Mouse (Mus musculus) MEL (cell line): Measurements from ENCODE around the gene Amacr. TPM values are rescaled to one million over a fixed set of nuclear protein-coding genes. Genes with fewer than 3 reads are reported as not detected.

Source experiments
- DNase-seq: peaks from one replicate; pipeline ENCODE4 v3.0.0; 2011; ENCODE audit warnings: low read depth, low spot score
- H3K27ac ChIP-seq: 2 replicates; pipeline ENCODE4 v1.5.1; 2012; ENCODE audit warnings: low read depth, mild to moderate bottlenecking, control low read depth, low read length, moderate library complexity; ENCODE audit not compliant: control insufficient read depth
- H3K27me3 ChIP-seq, 2 experiments: fragments of 150-350 bp in 1 of 2; sonication (generic) in 1 of 2; 2 replicates each; pipeline ENCODE4 v1.6.1; 2012; ENCODE audit warnings: low read length in 2 of 2, mild to moderate bottlenecking in 2 of 2, improper control_type of control experiment in 1 of 2, moderate library complexity in 1 of 2; ENCODE audit not compliant: insufficient read depth in 2 of 2, control insufficient read depth in 1 of 2
- H3K36me3 ChIP-seq, 2 experiments: 2 replicates each; pipeline ENCODE4 v1.6.1; 2012 to 2014; ENCODE audit warnings: low read length in 2 of 2, improper control_type of control experiment in 1 of 2, inconsistent platforms in 1 of 2, mild to moderate bottlenecking in 1 of 2; ENCODE audit not compliant: insufficient read depth in 2 of 2, control insufficient read depth in 1 of 2
- H3K4me1 ChIP-seq, 2 experiments: fragments of 150-350 bp in 1 of 2; sonication (generic) in 1 of 2; 2 replicates each; pipeline ENCODE4 v1.6.1; 2012; ENCODE audit warnings: low read length in 2 of 2, improper control_type of control experiment in 1 of 2, mild to moderate bottlenecking in 1 of 2; ENCODE audit not compliant: insufficient read depth in 2 of 2, control insufficient read depth in 1 of 2
- H3K4me3 ChIP-seq, 2 experiments: fragments of 150-350 bp in 1 of 2; sonication (generic) in 1 of 2; 2 replicates each; pipeline ENCODE4 v1.5.1; 2012; ENCODE audit warnings: low read depth in 2 of 2, low read length in 2 of 2, mild to moderate bottlenecking in 2 of 2, moderate library complexity in 2 of 2, control low read depth in 1 of 2, improper control_type of control experiment in 1 of 2; ENCODE audit not compliant: control insufficient read depth in 1 of 2, insufficient read depth in 1 of 2
- H3K79me2 ChIP-seq: 2 replicates; pipeline ENCODE4 v1.6.1; 2012; ENCODE audit warnings: mild to moderate bottlenecking, low read length, moderate library complexity; ENCODE audit not compliant: control insufficient read depth, poor library complexity, insufficient read depth
- H3K9ac ChIP-seq: 2 replicates; pipeline ENCODE4 v1.6.1; 2012; ENCODE audit warnings: low read depth, mild to moderate bottlenecking, control low read depth, low read length, moderate library complexity; ENCODE audit not compliant: control insufficient read depth, poor library complexity, severe bottlenecking
- H3K9me3 ChIP-seq: fragments of 150-350 bp; sonication (generic); replicated peaks from 2 replicates; pipeline ENCODE4 v1.6.1; 2012; ENCODE audit warnings: mild to moderate bottlenecking, low read length, improper control_type of control experiment, moderate library complexity; ENCODE audit not compliant: insufficient read depth
- BHLHE40 ChIP-seq: IDR thresholded peaks from 2 replicates; pipeline ENCODE4 v1.6.1; 2012; ENCODE audit warnings: low read depth, mild to moderate bottlenecking, inconsistent platforms, low read length, improper control_type of control experiment, borderline replicate concordance
- CHD1 ChIP-seq: IDR thresholded peaks from 2 replicates; pipeline ENCODE4 v1.6.1; 2012; ENCODE audit warnings: low read depth, mild to moderate bottlenecking, inconsistent platforms, low read length, improper control_type of control experiment
- CTCF ChIP-seq, 3 experiments: IDR thresholded peaks in 2 of 3; conservative IDR thresholded peaks in 1 of 3; 2 replicates each; pipeline ENCODE4 v1.5.1; 2011 to 2012; ENCODE audit warnings: low read length in 3 of 3, low read depth in 2 of 3, mild to moderate bottlenecking in 2 of 3, improper control_type of control experiment in 1 of 3, inconsistent platforms in 1 of 3, mixed read lengths in 1 of 3, moderate library complexity in 1 of 3; ENCODE audit not compliant: control insufficient read depth in 1 of 3, insufficient read depth in 1 of 3, poor library complexity in 1 of 3, severe bottlenecking in 1 of 3
- ELF1 ChIP-seq: IDR thresholded peaks from 2 replicates; pipeline ENCODE4 v1.6.1; 2014; ENCODE audit warnings: low read depth, mild to moderate bottlenecking, inconsistent platforms, low read length, improper control_type of control experiment, moderate library complexity
- GABPA ChIP-seq: IDR thresholded peaks from 2 replicates; pipeline ENCODE4 v1.6.1; 2012; ENCODE audit warnings: low read depth, mild to moderate bottlenecking, inconsistent platforms, low read length, improper control_type of control experiment, moderate library complexity
- JUND ChIP-seq: IDR thresholded peaks from 2 replicates; pipeline ENCODE4 v1.6.1; 2011; ENCODE audit warnings: low read depth, mild to moderate bottlenecking, improper control_type of control experiment, low read length
- MAFK ChIP-seq: IDR thresholded peaks from 2 replicates; pipeline ENCODE4 v1.6.1; 2011; ENCODE audit warnings: low read depth, mild to moderate bottlenecking, low read length, improper control_type of control experiment, borderline replicate concordance
- MAZ ChIP-seq: IDR thresholded peaks from 2 replicates; pipeline ENCODE4 v1.6.1; 2012; ENCODE audit warnings: low read depth, mild to moderate bottlenecking, inconsistent platforms, low read length, improper control_type of control experiment
- MEF2A ChIP-seq: IDR thresholded peaks from 2 replicates; pipeline ENCODE4 v1.6.1; 2014; ENCODE audit warnings: low read depth, mild to moderate bottlenecking, inconsistent platforms, low read length, improper control_type of control experiment; ENCODE audit not compliant: poor library complexity, insufficient replicate concordance, severe bottlenecking; ENCODE audit errors: extremely low read depth
- MXI1 ChIP-seq: IDR thresholded peaks from 2 replicates; pipeline ENCODE4 v1.6.1; 2011; ENCODE audit warnings: mild to moderate bottlenecking, low read depth, low read length, improper control_type of control experiment
- MYB ChIP-seq: IDR thresholded peaks from 2 replicates; pipeline ENCODE4 v1.6.1; 2011; ENCODE audit warnings: mild to moderate bottlenecking, low read depth, low read length, improper control_type of control experiment
- MYC ChIP-seq: IDR thresholded peaks from 2 replicates; pipeline ENCODE4 v1.6.1; 2011; ENCODE audit warnings: low read depth, mild to moderate bottlenecking, low read length, improper control_type of control experiment, moderate library complexity
- NELFE ChIP-seq: IDR thresholded peaks from 2 replicates; pipeline ENCODE4 v1.6.1; 2011; ENCODE audit warnings: low read depth, low read length, improper control_type of control experiment
- NRF1 ChIP-seq: IDR thresholded peaks from 2 replicates; pipeline ENCODE4 v1.6.1; 2014; ENCODE audit warnings: low read depth, mild to moderate bottlenecking, inconsistent platforms, low read length, improper control_type of control experiment, moderate library complexity; ENCODE audit not compliant: poor library complexity, insufficient read depth, severe bottlenecking
- POLR2AphosphoS2 ChIP-seq: IDR thresholded peaks from 2 replicates; pipeline ENCODE4 v1.6.1; 2011; ENCODE audit warnings: low read length, improper control_type of control experiment
- POLR2AphosphoS5 ChIP-seq: IDR thresholded peaks from 2 replicates; pipeline ENCODE4 v1.6.1; 2012; ENCODE audit warnings: low read depth, borderline replicate concordance, mild to moderate bottlenecking, inconsistent platforms, low read length, moderate library complexity, mixed read lengths
- SIN3A ChIP-seq: IDR thresholded peaks from 2 replicates; pipeline ENCODE4 v1.6.1; 2012; ENCODE audit warnings: low read length, improper control_type of control experiment, inconsistent platforms
- SMC3 ChIP-seq: IDR thresholded peaks from 2 replicates; pipeline ENCODE4 v1.6.1; 2011; ENCODE audit warnings: low read depth, low read length, improper control_type of control experiment
- TAL1 ChIP-seq: IDR thresholded peaks from 2 replicates; pipeline ENCODE4 v1.6.1; 2012; ENCODE audit warnings: mild to moderate bottlenecking, inconsistent platforms, low read length, moderate library complexity, mixed read lengths
- TCF12 ChIP-seq: IDR thresholded peaks from 2 replicates; pipeline ENCODE4 v1.6.1; 2014; ENCODE audit warnings: low read depth, mild to moderate bottlenecking, inconsistent platforms, low read length, improper control_type of control experiment, moderate library complexity
- ZC3H11A ChIP-seq: IDR thresholded peaks from 2 replicates; pipeline ENCODE4 v1.6.1; 2012; ENCODE audit warnings: low read depth, mild to moderate bottlenecking, inconsistent platforms, low read length, improper control_type of control experiment
- polyA plus RNA-seq, 2 experiments: library from polyadenylated mRNA; stranded (reverse) in 1 of 2; unstranded in 1 of 2; fragments of >175 nt in 1 of 2; fragments of >200 nt in 1 of 2; gene quantifications; 2 replicates each; pipeline versions ENCODE4 v1.2.1 to v1.2.4; 2012; ENCODE audit warnings: low replicate concordance in 2 of 2, low read depth in 1 of 2; ENCODE audit not compliant: insufficient read length in 2 of 2, insufficient read depth in 1 of 2, missing spikeins in 1 of 2
- total RNA-seq: library from RNA; depleted of rRNA; stranded (reverse); fragments of 300-350 nt; gene quantifications from 2 replicates; pipeline ENCODE4 v1.2.3, GENCODE M21; 2012

The Amacr gene
- total and polyA plus RNA-seq, 3 experiments = not detected

GRCm38 (mm10) chr15:10980712-10981111 is 844 bp upstream of the Amacr start:
- H3K4me1 ChIP-seq = no peaks in the 10 kb centered on the region
- TF ChIP-seq MYB (no peak), NELFE (no peak), POLR2AphosphoS2 (no peak), GABPA (no peak), MEF2A (no peak), POLR2AphosphoS5 (no peak), SMC3 (no peak), JUND (no peak), NRF1 (no peak), CHD1 (no peak), TAL1 (no peak), CTCF (IDR thresholded peaks at IDR 0.05 in 2 of 3, conservative IDR thresholded peaks at IDR 0.05 in 1 of 3; ENCODE audit: control insufficient read depth in 1 of 3, insufficient read depth in 1 of 3, low read depth in 2 of 3, low read length in 3 of 3, poor library complexity in 1 of 3, severe bottlenecking in 1 of 3) (no peak), MAZ (no peak)
- no peak for DNase-seq
- no peaks in the 10 kb centered on the region for H3K27me3 ChIP-seq
- H3K27ac ChIP-seq = no peak overlapping the region
- H3K9ac ChIP-seq = no peak overlapping the region
- H3K36me3 ChIP-seq = no peaks in the 10 kb centered on the region
- no peaks in the 10 kb centered on the region for H3K9me3 ChIP-seq
- H3K4me3 ChIP-seq = no peak overlapping the region
- H3K79me2 ChIP-seq = no peaks in the 10 kb centered on the region

- Histone ChIP-seq H3K27ac (no peak overlapping the region), H3K4me3 (no peak overlapping the region), H3K79me2 (no peaks in the 10 kb centered on the region), H3K36me3 (no peaks in the 10 kb centered on the region), H3K9me3 (no peaks in the 10 kb centered on the region), H3K27me3 (no peaks in the 10 kb centered on the region), H3K4me1 (no peaks in the 10 kb centered on the region), H3K9ac (no peak overlapping the region)
- TF ChIP-seq MYB = no peak
- TF ChIP-seq MYC = no peak
- no peak for TF ChIP-seq SIN3A
- TF ChIP-seq ELF1 = no peak
- TF ChIP-seq CTCF (IDR thresholded peaks at IDR 0.05 in 2 of 3, conservative IDR thresholded peaks at IDR 0.05 in 1 of 3; ENCODE audit: control insufficient read depth in 1 of 3, insufficient read depth in 1 of 3, low read depth in 2 of 3, low read length in 3 of 3, poor library complexity in 1 of 3, severe bottlenecking in 1 of 3) = no peak
- no peak for TF ChIP-seq MAFK
- no peak for TF ChIP-seq TCF12
- TF ChIP-seq MXI1 = no peak
- no peak for TF ChIP-seq BHLHE40
- no peak for TF ChIP-seq ZC3H11A
- no peak for DNase-seq
Observed at GRCm38 (mm10) chr15:10982064-10982435, 494 bp downstream of the Amacr start.
